Mouse (Mus musculus): ENCODE measurements around the gene Mtf1. TPM values are rescaled to one million over a fixed set of nuclear protein-coding genes. Genes with fewer than 3 reads are reported as not detected.

The Mtf1 gene
- polyA plus RNA-seq, 1 experiment: 13.4 TPM

DNA sequence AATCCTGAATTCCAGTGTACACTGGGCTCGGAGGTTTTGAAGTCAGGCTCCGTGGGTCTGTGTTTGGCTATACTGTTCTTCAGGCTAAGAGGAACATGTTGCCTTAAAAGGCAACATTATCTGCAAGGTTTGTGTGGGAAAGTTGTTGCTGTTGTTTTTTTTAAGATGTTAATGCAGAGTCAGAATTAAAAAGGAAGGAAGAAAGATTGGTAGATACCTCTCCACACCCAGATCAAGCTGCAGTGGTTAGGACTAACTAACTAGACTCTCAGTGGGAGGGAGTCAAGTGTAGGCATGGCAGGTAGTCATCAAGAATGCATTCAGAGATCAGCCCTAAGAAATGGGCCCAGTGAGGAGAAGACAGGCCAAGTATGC is 35.4 kb upstream of the Mtf1 start:
- peak overlapping the region; percentile 48 for H3K27ac ChIP-seq (ENCODE audit: control insufficient read depth, insufficient read depth, low read depth, low read length, poor library complexity)
- no peaks in the 10 kb centered on the region; the same call in 1 of the 2 replicates for H3K4me1 ChIP-seq (ENCODE audit: control insufficient read depth, insufficient read depth, low read length)
- H3K4me3 ChIP-seq (replicated peaks; ENCODE audit: control insufficient read depth, low read depth, low read length): no peak overlapping the region
- TF ChIP-seq CTCF (IDR thresholded peaks at IDR 0.05; ENCODE audit: control insufficient read depth, insufficient read depth, low read length) (no peak), POLR2A (IDR thresholded peaks at IDR 0.05; ENCODE audit: borderline replicate concordance, control insufficient read depth, low read depth, low read length) (no peak)
- 19% methylated on average over 2 of the region's 2 CpGs for WGBS

DNA sequence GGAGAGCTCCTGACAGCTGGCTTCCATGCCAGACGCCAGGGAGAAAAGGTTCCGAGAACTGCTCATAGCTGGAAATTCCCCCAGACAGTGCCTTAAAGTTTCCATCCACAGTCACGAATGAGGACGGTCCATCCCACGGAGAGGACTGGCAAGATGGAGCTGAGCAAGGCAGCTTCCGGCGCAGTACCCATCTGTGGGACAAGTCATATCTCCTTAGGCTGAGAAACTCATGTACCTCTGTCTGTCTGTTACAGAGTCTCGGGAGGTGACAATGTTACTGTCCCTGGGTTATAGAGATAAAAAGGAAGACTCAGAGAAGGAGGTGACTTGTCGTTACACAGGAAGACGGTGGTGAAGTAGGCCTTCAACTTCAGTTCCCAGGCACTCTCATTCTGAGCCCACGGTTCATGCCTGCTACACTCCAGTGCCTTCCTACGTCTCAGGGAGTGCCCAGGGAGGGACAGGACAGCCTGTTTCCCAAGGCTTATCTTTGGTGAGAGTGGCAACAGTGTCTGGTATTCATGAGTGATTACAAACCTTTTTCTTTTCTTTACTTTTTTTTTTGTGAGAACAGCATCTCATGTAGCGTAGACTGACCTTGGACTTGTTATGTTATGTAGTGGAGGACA is 32.8 kb upstream of the Mtf1 start:
- no peak for TF ChIP-seq CTCF (IDR thresholded peaks at IDR 0.05; ENCODE audit: control insufficient read depth, insufficient read depth, low read length)
- TF ChIP-seq POLR2A (IDR thresholded peaks at IDR 0.05; ENCODE audit: borderline replicate concordance, control insufficient read depth, low read depth, low read length): no peak
- whole genome bisulfite sequencing: 53% methylated on average over 13 of the region's 13 CpGs
- H3K4me1 ChIP-seq (ENCODE audit: control insufficient read depth, insufficient read depth, low read length): no peaks in the 10 kb centered on the region; the same call in 1 of the 2 replicates
- H3K4me3 ChIP-seq (replicated peaks; ENCODE audit: control insufficient read depth, low read depth, low read length): no peak overlapping the region
- H3K27ac ChIP-seq (ENCODE audit: control insufficient read depth, insufficient read depth, low read depth, low read length, poor library complexity): no peak overlapping the region

DNA sequence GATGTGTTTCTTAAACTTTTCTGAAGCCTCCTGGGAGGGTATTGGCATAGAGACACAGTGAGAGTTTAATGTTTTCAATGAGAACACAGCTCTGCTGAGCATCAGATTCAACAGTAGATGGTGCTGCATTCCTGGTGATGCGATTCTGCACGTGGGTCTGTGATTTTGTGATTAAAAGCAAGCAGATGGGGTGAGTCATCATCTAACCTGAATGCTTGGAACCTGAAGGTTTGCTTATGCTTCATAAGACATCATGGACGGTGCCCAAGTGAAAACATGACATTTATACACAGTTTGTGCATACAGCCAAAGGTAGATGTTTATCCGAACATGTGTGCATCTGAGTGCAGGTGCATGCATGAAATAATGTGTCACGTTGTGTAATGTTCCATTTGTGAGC is 31.3 kb upstream of the Mtf1 start:
- no peaks in the 10 kb centered on the region; the same call in 1 of the 2 replicates for H3K4me1 ChIP-seq (ENCODE audit: control insufficient read depth, insufficient read depth, low read length)
- TF ChIP-seq POLR2A (IDR thresholded peaks at IDR 0.05; ENCODE audit: borderline replicate concordance, control insufficient read depth, low read depth, low read length) (no peak), CTCF (IDR thresholded peaks at IDR 0.05; ENCODE audit: control insufficient read depth, insufficient read depth, low read length) (no peak)
- no peak overlapping the region for H3K4me3 ChIP-seq (replicated peaks; ENCODE audit: control insufficient read depth, low read depth, low read length)
- WGBS: 64% methylated on average over 5 of the region's 5 CpGs
- H3K27ac ChIP-seq (ENCODE audit: control insufficient read depth, insufficient read depth, low read depth, low read length, poor library complexity): no peak overlapping the region

DNA sequence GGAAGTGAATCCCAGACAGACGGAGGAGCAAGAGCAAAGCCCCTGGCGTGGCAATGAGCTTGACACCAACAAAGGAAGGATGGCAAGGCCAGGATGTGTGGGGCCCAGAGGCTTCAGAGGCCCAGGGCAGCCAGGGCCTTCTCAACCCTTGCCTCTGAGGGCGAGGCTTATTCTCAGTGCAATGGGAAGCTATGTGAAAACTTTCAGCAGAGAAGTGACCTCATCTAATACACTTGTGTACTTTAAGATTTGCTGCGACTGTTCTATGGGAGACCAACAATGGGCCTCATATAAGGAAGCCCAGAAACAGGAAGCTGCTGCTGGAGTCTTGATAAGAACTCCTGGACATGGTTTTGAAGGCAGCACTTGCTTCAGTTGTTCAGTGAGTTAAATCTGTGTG is 29.8 kb upstream of the Mtf1 start:
- no peaks in the 10 kb centered on the region; the same call in 1 of the 2 replicates for H3K4me1 ChIP-seq (ENCODE audit: control insufficient read depth, insufficient read depth, low read length)
- 17% methylated on average over 4 of the region's 4 CpGs for WGBS
- H3K27ac ChIP-seq (ENCODE audit: control insufficient read depth, insufficient read depth, low read depth, low read length, poor library complexity): no peak overlapping the region
- TF ChIP-seq CTCF (IDR thresholded peaks at IDR 0.05; ENCODE audit: control insufficient read depth, insufficient read depth, low read length) (no peak), POLR2A (IDR thresholded peaks at IDR 0.05; ENCODE audit: borderline replicate concordance, control insufficient read depth, low read depth, low read length) (no peak)
- no peak overlapping the region for H3K4me3 ChIP-seq (replicated peaks; ENCODE audit: control insufficient read depth, low read depth, low read length)

DNA sequence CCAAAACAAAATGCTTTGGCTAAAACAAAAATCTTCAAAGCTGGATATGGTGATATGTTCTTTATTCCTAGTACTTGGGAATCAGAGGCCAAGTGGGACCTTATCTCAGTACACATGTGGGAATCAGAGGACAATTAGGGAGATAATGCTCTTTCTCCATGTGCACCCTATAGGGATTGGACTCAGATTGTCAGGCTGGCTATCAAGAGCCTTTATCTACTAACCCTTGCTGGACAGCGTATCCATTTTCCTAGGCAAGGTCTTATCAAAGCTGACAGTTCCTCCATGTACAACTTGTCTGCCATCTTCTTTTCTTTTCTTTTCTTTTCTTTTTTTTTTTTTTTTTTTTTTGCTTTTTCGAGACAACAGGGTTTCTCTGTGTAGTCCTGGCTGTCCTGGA is 28.5 kb upstream of the Mtf1 start:
- WGBS: 50% methylated on average over 2 of the region's 2 CpGs
- H3K27ac ChIP-seq (ENCODE audit: control insufficient read depth, insufficient read depth, low read depth, low read length, poor library complexity): no peak overlapping the region
- TF ChIP-seq POLR2A (IDR thresholded peaks at IDR 0.05; ENCODE audit: borderline replicate concordance, control insufficient read depth, low read depth, low read length) (no peak), CTCF (IDR thresholded peaks at IDR 0.05; ENCODE audit: control insufficient read depth, insufficient read depth, low read length) (no peak)
- H3K4me1 ChIP-seq (ENCODE audit: control insufficient read depth, insufficient read depth, low read length): no peaks in the 10 kb centered on the region; the same call in 1 of the 2 replicates
- H3K4me3 ChIP-seq (replicated peaks; ENCODE audit: control insufficient read depth, low read depth, low read length): no peak overlapping the region

DNA sequence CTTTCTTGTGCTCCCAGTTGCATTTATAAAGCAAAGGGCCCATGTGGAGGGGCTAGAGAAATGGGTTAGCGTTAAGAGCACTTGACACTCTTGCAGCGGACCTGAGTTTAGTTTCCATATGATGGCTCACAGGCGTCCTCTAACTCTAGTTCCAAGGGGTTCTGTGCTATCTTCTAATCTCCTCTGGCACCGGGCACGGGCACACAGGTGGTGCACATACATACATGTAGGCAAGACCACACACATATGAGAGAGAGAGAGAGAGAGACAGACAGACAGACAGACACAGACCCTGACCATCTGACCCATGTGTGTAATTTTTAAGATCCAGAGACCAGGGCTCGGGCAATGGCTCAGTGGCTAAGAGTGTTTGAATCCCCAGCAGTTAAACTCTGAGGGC is 27.9 kb upstream of the Mtf1 start:
- H3K4me3 ChIP-seq (replicated peaks; ENCODE audit: control insufficient read depth, low read depth, low read length): no peak overlapping the region
- H3K27ac ChIP-seq (ENCODE audit: control insufficient read depth, insufficient read depth, low read depth, low read length, poor library complexity): peak overlapping the region; percentile 52; the same call in 1 of the 2 replicates
- 68% methylated on average over 6 of the region's 6 CpGs for WGBS
- TF ChIP-seq CTCF (IDR thresholded peaks at IDR 0.05; ENCODE audit: control insufficient read depth, insufficient read depth, low read length) (no peak), POLR2A (IDR thresholded peaks at IDR 0.05; ENCODE audit: borderline replicate concordance, control insufficient read depth, low read depth, low read length) (no peak)
- no peaks in the 10 kb centered on the region; the same call in 1 of the 2 replicates for H3K4me1 ChIP-seq (ENCODE audit: control insufficient read depth, insufficient read depth, low read length)

DNA sequence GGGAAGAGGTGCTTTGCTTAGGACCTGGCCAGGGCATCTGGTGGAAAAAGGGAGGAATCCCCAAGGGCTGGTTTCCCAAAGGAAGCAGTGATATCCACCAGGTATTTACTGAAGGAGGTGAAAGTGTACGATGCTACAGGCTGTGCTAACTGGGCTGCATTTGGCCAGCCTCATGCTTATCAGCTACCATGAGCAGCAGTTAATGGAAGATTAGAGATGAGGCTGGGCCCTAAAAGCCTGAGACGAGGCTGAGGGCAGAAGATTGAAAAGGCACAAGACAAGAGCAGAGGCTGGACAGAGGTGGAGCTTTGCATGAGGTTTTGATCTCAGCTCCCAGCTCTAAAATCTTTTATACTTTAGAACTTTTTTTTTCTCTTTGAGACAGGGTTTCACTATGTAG is 27.5 kb upstream of the Mtf1 start:
- peak overlapping the region; percentile 52; the same call in 1 of the 2 replicates for H3K27ac ChIP-seq (ENCODE audit: control insufficient read depth, insufficient read depth, low read depth, low read length, poor library complexity)
- H3K4me1 ChIP-seq (ENCODE audit: control insufficient read depth, insufficient read depth, low read length): no peaks in the 10 kb centered on the region; the same call in 1 of the 2 replicates
- TF ChIP-seq CTCF (IDR thresholded peaks at IDR 0.05; ENCODE audit: control insufficient read depth, insufficient read depth, low read length): no peak
- no peak overlapping the region for H3K4me3 ChIP-seq (replicated peaks; ENCODE audit: control insufficient read depth, low read depth, low read length)
- WGBS: 60% methylated on average over 2 of the region's 2 CpGs

DNA sequence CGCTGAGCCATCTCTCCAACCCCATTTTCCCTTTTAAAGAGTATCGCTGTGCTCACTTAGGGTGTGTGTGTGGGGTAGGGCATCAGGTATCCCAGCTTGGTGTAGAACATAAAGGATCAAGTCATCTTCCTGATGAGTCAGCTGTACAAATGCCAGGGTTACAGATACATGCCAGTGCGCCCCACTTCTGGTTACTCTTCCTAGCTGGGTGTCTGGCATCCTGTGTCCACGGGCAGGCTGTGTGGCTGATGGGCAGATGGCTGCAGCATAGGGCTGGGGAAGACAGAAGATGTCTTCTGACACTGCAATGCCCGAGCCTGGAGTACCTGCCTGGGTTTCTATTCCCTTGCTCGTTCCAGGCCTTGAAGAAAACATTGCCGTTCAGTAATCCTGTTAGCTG is 20.5 kb upstream of the Mtf1 start:
- H3K27ac ChIP-seq (ENCODE audit: control insufficient read depth, insufficient read depth, low read depth, low read length, poor library complexity): no peak overlapping the region
- 92% methylated on average over 7 of the region's 7 CpGs for WGBS
- no peak for TF ChIP-seq POLR2A (IDR thresholded peaks at IDR 0.05; ENCODE audit: borderline replicate concordance, control insufficient read depth, low read depth, low read length)
- TF ChIP-seq CTCF (IDR thresholded peaks at IDR 0.05; ENCODE audit: control insufficient read depth, insufficient read depth, low read length): no peak
- H3K4me3 ChIP-seq (replicated peaks; ENCODE audit: control insufficient read depth, low read depth, low read length): no peak overlapping the region
- no peaks in the 10 kb centered on the region for H3K4me1 ChIP-seq (ENCODE audit: control insufficient read depth, insufficient read depth, low read length)

DNA sequence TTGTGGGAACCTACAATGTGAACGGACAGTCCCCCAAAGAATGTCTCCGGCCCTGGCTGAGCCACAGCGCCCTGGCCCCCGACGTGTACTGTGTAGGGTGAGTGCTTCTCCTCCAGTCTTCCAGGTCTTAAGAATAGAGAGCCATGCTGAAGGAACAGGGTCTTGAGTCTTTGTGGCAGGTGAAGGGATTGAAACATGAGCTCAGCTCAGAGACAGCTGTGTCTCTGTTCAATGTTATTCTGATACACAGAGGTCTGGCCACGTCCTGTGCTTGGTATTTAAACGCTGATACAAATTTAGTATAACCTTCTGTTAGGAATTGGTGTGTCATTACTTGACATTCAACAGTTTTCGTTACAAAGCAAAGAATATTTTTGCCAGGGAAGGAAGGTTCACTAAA is 19.5 kb upstream of the Mtf1 start:
- Histone ChIP-seq H3K4me1 (ENCODE audit: control insufficient read depth, insufficient read depth, low read length) (no peaks in the 10 kb centered on the region), H3K27ac (ENCODE audit: control insufficient read depth, insufficient read depth, low read depth, low read length, poor library complexity) (no peak overlapping the region), H3K4me3 (replicated peaks; ENCODE audit: control insufficient read depth, low read depth, low read length) (no peak overlapping the region)
- 94% methylated on average over 8 of the region's 8 CpGs for WGBS
- TF ChIP-seq POLR2A (IDR thresholded peaks at IDR 0.05; ENCODE audit: borderline replicate concordance, control insufficient read depth, low read depth, low read length): no peak
- TF ChIP-seq CTCF (IDR thresholded peaks at IDR 0.05; ENCODE audit: control insufficient read depth, insufficient read depth, low read length): no peak

Measured in bone marrow, adult 2 months (tissue).